Mouse (Mus musculus): ENCODE measurements at regions not wholly inside any gene's neighbourhood (a gene's known extent, or its start where the extent isn't known, plus 50 kb on each side); places are given as distances from the start of the nearest gene placed in this dataset.

GRCm38 (mm10) chr10:44636061-44636460 is 107.8 kb upstream of the Prdm1 start:
- TF ChIP-seq CTCF (conservative IDR thresholded peaks at IDR 0.05; ENCODE audit: insufficient read depth, insufficient read length, low read depth, low read length) (no peak), POLR2A (IDR thresholded peaks at IDR 0.05; ENCODE audit: low read depth, low read length) (no peak)

All from kidney, adult 2 months (tissue).